Mouse (Mus musculus) C2C12 (cell line): ENCODE results near the gene Tbck.

Experiments used
- CEBPB ChIP-seq: IDR thresholded peaks from one replicate; pipeline ENCODE4 v1.6.1; 2011; ENCODE audit warnings: low read depth, mild to moderate bottlenecking, control low read depth, moderate library complexity
- CTCF ChIP-seq: IDR thresholded peaks from one replicate; pipeline ENCODE4 v1.5.1; 2011; ENCODE audit not compliant: control insufficient read depth, insufficient read depth, insufficient read length
- FOSL1 ChIP-seq: IDR thresholded peaks from one replicate; pipeline ENCODE4 v1.8.0; 2011; ENCODE audit warnings: mild to moderate bottlenecking, low read length; ENCODE audit not compliant: poor library complexity, insufficient read depth, severe bottlenecking
- MAX ChIP-seq: IDR thresholded peaks from one replicate; pipeline ENCODE4 v1.6.1; 2011; ENCODE audit warnings: mild to moderate bottlenecking, control low read depth
- MYOD1 ChIP-seq: IDR thresholded peaks from one replicate; pipeline ENCODE4 v1.6.1; 2011; ENCODE audit warnings: low read depth; ENCODE audit not compliant: control insufficient read depth, insufficient read length
- MYOG ChIP-seq: IDR thresholded peaks from one replicate; pipeline ENCODE4 v1.6.1; 2011; ENCODE audit not compliant: control insufficient read depth, insufficient read length; ENCODE audit errors: extremely low read depth
- USF1 ChIP-seq: IDR thresholded peaks from one replicate; pipeline ENCODE4 v1.6.1; 2011; ENCODE audit warnings: low read depth, mild to moderate bottlenecking, control low read depth, moderate library complexity

GRCm38 (mm10) chr3:132871318-132871904 lies 187.5 kb downstream of the Tbck start:
- TF ChIP-seq CTCF, result no peak
- TF ChIP-seq USF1, result no peak
- no peak for TF ChIP-seq MYOG
- peak; percentile 99 for TF ChIP-seq FOSL1
- peak; percentile 82 for TF ChIP-seq MAX
- TF ChIP-seq MYOD1, result peak; percentile 35
- TF ChIP-seq CEBPB, result peak; percentile 93
